Mouse (Mus musculus) heart, adult 2 months (tissue): ENCODE data around the gene Zfand6.

Experiments
- CTCF ChIP-seq: fragments of 200-600 bp; IDR thresholded peaks from 2 replicates; pipeline ENCODE4 v1.8.1; 2022; ENCODE audit warnings: antibody characterized with exemption, mild to moderate bottlenecking, moderate library complexity
- EP300 ChIP-seq: fragments of 200-500 bp; IDR thresholded peaks from 2 replicates; pipeline ENCODE4 v1.6.1; 2011; ENCODE audit warnings: low read depth, low read length, control low read depth; ENCODE audit not compliant: insufficient read depth
- POLR2A ChIP-seq: fragments of 200-500 bp; IDR thresholded peaks from 2 replicates; pipeline ENCODE4 v1.6.1; 2011; ENCODE audit warnings: mild to moderate bottlenecking, low read depth, low read length, control low read depth; ENCODE audit not compliant: insufficient read depth

GRCm38 (mm10) chr7:84596633-84597032, 93.1 kb downstream of the Zfand6 start:
- no peak for TF ChIP-seq CTCF
- TF ChIP-seq POLR2A: no peak
- no peak for TF ChIP-seq EP300
